Mouse (Mus musculus) heart, embryonic 16.5 days (tissue): ENCODE results near the gene Cdh22. TPM values are rescaled to one million over a fixed set of nuclear protein-coding genes. Genes with fewer than 3 reads are reported as not detected.

Source experiments
- ATAC-seq: fragments of 200-750 bp; cut with Nextera tagmentation; replicated peaks from 2 replicates; pipeline ENCODE4 v1.8.0; 2017; ENCODE audit warnings: moderate number of reproducible peaks; ENCODE audit not compliant: insufficient read depth, low FRiP score; ENCODE audit errors: extremely low read depth
- H3K27ac ChIP-seq: fragments of 300-500 bp; sonication (generic); 2 replicates; pipeline ENCODE4 v1.5.1; 2014; ENCODE audit warnings: mild to moderate bottlenecking, low read length, control low read depth, moderate library complexity
- H3K27me3 ChIP-seq: fragments of 300-500 bp; sonication (generic); 2 replicates; pipeline ENCODE4 v1.6.1; 2014; ENCODE audit warnings: low read length, mixed read lengths; ENCODE audit not compliant: control insufficient read depth, insufficient read depth
- H3K36me3 ChIP-seq: fragments of 300-500 bp; sonication (generic); 2 replicates; pipeline ENCODE4 v1.6.1; 2014; ENCODE audit not compliant: control insufficient read depth, insufficient read depth
- H3K4me1 ChIP-seq: fragments of 300-500 bp; sonication (generic); 2 replicates; pipeline ENCODE4 v1.6.1; 2014; ENCODE audit warnings: low read length, mixed read lengths; ENCODE audit not compliant: control insufficient read depth, insufficient read depth
- H3K4me2 ChIP-seq: fragments of 300-500 bp; sonication (generic); 2 replicates; pipeline ENCODE4 v1.6.1; 2014; ENCODE audit warnings: low read depth, mild to moderate bottlenecking, control low read depth, low read length
- H3K4me3 ChIP-seq: fragments of 300-500 bp; sonication (generic); 2 replicates; pipeline ENCODE4 v1.5.1; 2014; ENCODE audit warnings: mild to moderate bottlenecking, control low read depth, low read length
- H3K9ac ChIP-seq: fragments of 300-500 bp; sonication (generic); 2 replicates; pipeline ENCODE4 v1.6.1; 2014; ENCODE audit warnings: low read length, control low read depth
- H3K9me3 ChIP-seq: fragments of 300-500 bp; sonication (generic); replicated peaks from 2 replicates; pipeline ENCODE4 v1.6.1; 2016; ENCODE audit warnings: low read length; ENCODE audit not compliant: control insufficient read depth
- WGBS: fragments of 180-500 bp; shearing (Covaris S2); extraction: QIAGEN DNeasy Blood & Tissue Kit; methylation state at CpG from one replicate; pipeline ENCODE4 v1.1.7; 2014; 5-methylcytosine and 5-hydroxymethylcytosine counted together
- polyA plus RNA-seq: library from polyadenylated mRNA; unstranded; fragments of >200 nt; fragmentation: Nextera tagmentation; extraction: Ambion mirVana; gene quantifications from 2 replicates; pipeline ENCODE4 v1.2.1, GENCODE M21; 2015

Gene Cdh22
- polyA plus RNA-seq, 1 experiment from 2014 or later, result 0.11 TPM

GRCm38 (mm10) chr2:165081257-165081656 is 153.4 kb downstream of the Cdh22 start:
- Histone ChIP-seq H3K4me1 (no peaks in the 10 kb centered on the region), H3K9me3 (no peaks in the 10 kb centered on the region), H3K4me3 (no peak overlapping the region), H3K9ac (no peak overlapping the region), H3K36me3 (no peaks in the 10 kb centered on the region), H3K27me3 (peaks cover 53% of the 10 kb centered on the region), H3K27ac (no peak overlapping the region), H3K4me2 (no peak overlapping the region)
- 14% methylated on average over 7 of the region's 7 CpGs for WGBS
- no peak for ATAC-seq

GRCm38 (mm10) chr2:165080657-165081056 is 154.0 kb downstream of the Cdh22 start:
- WGBS, result 18% methylated on average over 9 of the region's 9 CpGs
- H3K27me3 ChIP-seq, result peaks cover 59% of the 10 kb centered on the region
- H3K4me1 ChIP-seq, result no peaks in the 10 kb centered on the region
- no peaks in the 10 kb centered on the region for H3K36me3 ChIP-seq
- H3K4me2 ChIP-seq, result no peak overlapping the region
- ATAC-seq, result no peak
- no peaks in the 10 kb centered on the region for H3K9me3 ChIP-seq
- H3K9ac ChIP-seq, result no peak overlapping the region
- H3K27ac ChIP-seq, result no peak overlapping the region
- H3K4me3 ChIP-seq, result no peak overlapping the region

GRCm38 (mm10) chr2:165078605-165079004 is 156.0 kb downstream of the Cdh22 start:
- Histone ChIP-seq H3K4me2 (no peak overlapping the region), H3K36me3 (no peaks in the 10 kb centered on the region), H3K4me3 (no peak overlapping the region), H3K9ac (no peak overlapping the region), H3K27ac (no peak overlapping the region), H3K9me3 (no peaks in the 10 kb centered on the region), H3K27me3 (peaks cover 73% of the 10 kb centered on the region), H3K4me1 (0 out of 2 replicates have a peak, but pooled peaks cover 2% of the 10 kb centered on the region)
- no peak for ATAC-seq
- WGBS, result 21% methylated on average over 10 of the region's 10 CpGs

GRCm38 (mm10) chr2:165078045-165078444 is 156.6 kb downstream of the Cdh22 start:
- 54% methylated on average over 8 of the region's 8 CpGs for WGBS
- no peak overlapping the region for H3K4me2 ChIP-seq
- no peak overlapping the region for H3K9ac ChIP-seq
- H3K9me3 ChIP-seq, result no peaks in the 10 kb centered on the region
- no peak for ATAC-seq
- peaks cover 78% of the 10 kb centered on the region for H3K27me3 ChIP-seq
- 0 out of 2 replicates have a peak, but pooled peaks cover 2% of the 10 kb centered on the region for H3K4me1 ChIP-seq
- H3K27ac ChIP-seq, result no peak overlapping the region
- H3K36me3 ChIP-seq, result no peaks in the 10 kb centered on the region
- no peak overlapping the region for H3K4me3 ChIP-seq

- H3K4me2 ChIP-seq, result no peak overlapping the region
- 9% methylated on average over 9 of the region's 9 CpGs for WGBS
- H3K9ac ChIP-seq, result no peak overlapping the region
- H3K36me3 ChIP-seq, result no peaks in the 10 kb centered on the region
- peaks cover 84% of the 10 kb centered on the region for H3K27me3 ChIP-seq
- H3K4me3 ChIP-seq, result no peak overlapping the region
- no peak overlapping the region for H3K27ac ChIP-seq
- no peak for ATAC-seq
- H3K9me3 ChIP-seq, result no peaks in the 10 kb centered on the region
- 0 out of 2 replicates have a peak, but pooled peaks cover 2% of the 10 kb centered on the region for H3K4me1 ChIP-seq
Observed at GRCm38 (mm10) chr2:165077055-165077454, 157.6 kb downstream of the Cdh22 start.

- no peaks in the 10 kb centered on the region for H3K36me3 ChIP-seq
- no peaks in the 10 kb centered on the region for H3K9me3 ChIP-seq
- H3K4me1 ChIP-seq, result 0 out of 2 replicates have a peak, but pooled peaks cover 2% of the 10 kb centered on the region
- peaks cover 78% of the 10 kb centered on the region for H3K27me3 ChIP-seq
- no peak overlapping the region for H3K27ac ChIP-seq
- ATAC-seq, result no peak
- H3K4me2 ChIP-seq, result no peak overlapping the region
- H3K4me3 ChIP-seq, result no peak overlapping the region
- WGBS, result 38% methylated on average over 2 of the region's 2 CpGs
- no peak overlapping the region for H3K9ac ChIP-seq
Observed at GRCm38 (mm10) chr2:165074937-165075336, 159.7 kb downstream of the Cdh22 start.

GRCm38 (mm10) chr2:165074081-165074884 is 160.4 kb downstream of the Cdh22 start:
- no peak overlapping the region for H3K4me2 ChIP-seq
- 27% methylated on average over 11 of the region's 11 CpGs for WGBS
- no peaks in the 10 kb centered on the region for H3K9me3 ChIP-seq
- 0 out of 2 replicates have a peak, but pooled peaks cover 2% of the 10 kb centered on the region for H3K4me1 ChIP-seq
- ATAC-seq, result peak; percentile 67
- H3K9ac ChIP-seq, result no peak overlapping the region
- H3K27ac ChIP-seq, result no peak overlapping the region
- peaks cover 72% of the 10 kb centered on the region for H3K27me3 ChIP-seq
- H3K36me3 ChIP-seq, result no peaks in the 10 kb centered on the region
- H3K4me3 ChIP-seq, result no peak overlapping the region

- 17% methylated on average over 9 of the region's 9 CpGs for WGBS
- H3K9ac ChIP-seq, result no peak overlapping the region
- no peak overlapping the region for H3K4me2 ChIP-seq
- no peaks in the 10 kb centered on the region for H3K36me3 ChIP-seq
- ATAC-seq, result no peak
- peaks cover 64% of the 10 kb centered on the region for H3K27me3 ChIP-seq
- H3K4me3 ChIP-seq, result no peak overlapping the region
- no peaks in the 10 kb centered on the region for H3K9me3 ChIP-seq
- no peak overlapping the region for H3K27ac ChIP-seq
- 0 out of 2 replicates have a peak, but pooled peaks cover 2% of the 10 kb centered on the region for H3K4me1 ChIP-seq
Observed at GRCm38 (mm10) chr2:165073381-165073781, 161.3 kb downstream of the Cdh22 start.

GRCm38 (mm10) chr2:165070096-165070816 is 164.4 kb downstream of the Cdh22 start:
- Histone ChIP-seq H3K36me3 (no peaks in the 10 kb centered on the region), H3K27me3 (peaks cover 35% of the 10 kb centered on the region), H3K4me1 (0 out of 2 replicates have a peak, but pooled peaks cover 2% of the 10 kb centered on the region), H3K4me2 (no peak overlapping the region), H3K4me3 (no peak overlapping the region), H3K9me3 (no peaks in the 10 kb centered on the region), H3K9ac (no peak overlapping the region), H3K27ac (no peak overlapping the region)
- 20% methylated on average over 23 of the region's 23 CpGs for WGBS
- no peak for ATAC-seq
